Mouse (Mus musculus) intestine, postnatal 0 days (tissue): Measurements from ENCODE around the gene Ipo8. TPM values are rescaled to one million over a fixed set of nuclear protein-coding genes. Genes with fewer than 3 reads are reported as not detected.

Experiments
- ATAC-seq: fragments of 200-750 bp; cut with Nextera tagmentation; 2 replicates; pipeline ENCODE4 v1.8.0; 2017; ENCODE audit warnings: mild to moderate bottlenecking, moderate TSS enrichment, moderate library complexity
- H3K27ac ChIP-seq: fragments of 300-500 bp; sonication (generic); 2 replicates; pipeline ENCODE4 v1.5.1; 2014; ENCODE audit warnings: mild to moderate bottlenecking, low read depth, low read length, moderate library complexity
- H3K27me3 ChIP-seq: fragments of 300-500 bp; sonication (generic); replicated peaks from 2 replicates; pipeline ENCODE4 v1.6.1; 2014; ENCODE audit warnings: low read length, mixed read lengths; ENCODE audit not compliant: control insufficient read depth, insufficient read depth
- H3K36me3 ChIP-seq: fragments of 300-500 bp; sonication (generic); 2 replicates; pipeline ENCODE4 v1.6.1; 2014; ENCODE audit warnings: mild to moderate bottlenecking, moderate library complexity; ENCODE audit not compliant: control insufficient read depth, insufficient read depth
- H3K4me1 ChIP-seq: fragments of 300-500 bp; sonication (generic); replicated peaks from 2 replicates; pipeline ENCODE4 v1.6.1; 2014; ENCODE audit warnings: antibody characterized with exemption, low read length, mixed read lengths; ENCODE audit not compliant: control insufficient read depth, insufficient read depth
- H3K4me2 ChIP-seq: fragments of 300-500 bp; sonication (generic); replicated peaks from 2 replicates; pipeline ENCODE4 v1.6.1; 2014; ENCODE audit warnings: low read depth, mild to moderate bottlenecking, moderate library complexity
- H3K4me3 ChIP-seq: fragments of 300-500 bp; sonication (generic); 2 replicates; pipeline ENCODE4 v1.5.1; 2014; ENCODE audit warnings: low read depth, low read length
- H3K9ac ChIP-seq: fragments of 300-500 bp; sonication (generic); 2 replicates; pipeline ENCODE4 v1.6.1; 2014; ENCODE audit warnings: mild to moderate bottlenecking, low read depth, low read length
- H3K9me3 ChIP-seq: fragments of 300-500 bp; sonication (generic); 2 replicates; pipeline ENCODE4 v1.6.1; 2016; ENCODE audit warnings: mixed run types; ENCODE audit not compliant: control insufficient read depth
- CTCF ChIP-seq: sonication (generic); IDR thresholded peaks from 2 replicates; pipeline ENCODE4 v1.5.1; 2016; ENCODE audit warnings: low read depth, mild to moderate bottlenecking, control low read depth, antibody characterized with exemption, moderate library complexity
- WGBS: fragments of 180-500 bp; shearing (Covaris S2); extraction: QIAGEN DNeasy Blood & Tissue Kit; methylation state at CpG from one replicate; pipeline ENCODE4 v1.1.7; 2014; 5-methylcytosine and 5-hydroxymethylcytosine counted together
- polyA plus RNA-seq: library from polyadenylated mRNA; unstranded; fragments of >200 nt; fragmentation: Nextera tagmentation; extraction: Ambion mirVana; gene quantifications from 2 replicates; pipeline ENCODE4 v1.2.1, GENCODE M21; 2015

Gene Ipo8
- polyA plus RNA-seq, 1 experiment from 2014 or later = 16.5 TPM

DNA sequence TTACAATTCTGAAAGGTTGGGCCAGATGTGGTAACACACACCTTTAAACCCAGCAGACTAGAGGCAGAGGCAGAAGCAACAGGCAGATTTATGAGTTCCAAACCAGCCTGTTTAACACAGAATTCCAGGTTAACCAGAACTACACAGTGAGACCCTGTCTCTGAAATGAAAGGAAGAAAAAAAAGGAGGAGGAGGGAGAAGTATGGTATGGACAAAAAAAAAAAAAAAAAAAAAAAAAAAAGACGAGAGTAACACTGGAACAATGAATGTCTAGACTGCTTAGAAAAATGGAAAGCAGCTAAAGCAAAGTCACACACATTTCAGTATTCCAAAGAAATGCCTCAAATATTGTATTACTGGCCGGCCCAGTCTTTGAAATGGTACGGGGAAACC lies 916 bp downstream of the Ipo8 start:
- Histone ChIP-seq H3K27ac (no peak overlapping the region), H3K4me3 (peak overlapping the region; percentile 82), H3K9me3 (no peaks in the 10 kb centered on the region), H3K27me3 (no peaks in the 10 kb centered on the region), H3K36me3 (no peaks in the 10 kb centered on the region), H3K4me2 (peak overlapping the region; percentile 77), H3K4me1 (no peaks in the 10 kb centered on the region), H3K9ac (peak overlapping the region; percentile 59)
- ATAC-seq = no peak
- TF ChIP-seq CTCF = no peak
- 0% methylated on average over 3 of the region's 3 CpGs for WGBS

- WGBS = 82% methylated on average over 4 of the region's 4 CpGs
- Histone ChIP-seq H3K4me3 (no peak overlapping the region), H3K36me3 (peaks cover 12% of the 10 kb centered on the region), H3K9ac (no peak overlapping the region), H3K27ac (no peak overlapping the region), H3K4me1 (no peaks in the 10 kb centered on the region), H3K4me2 (no peak overlapping the region), H3K9me3 (no peaks in the 10 kb centered on the region), H3K27me3 (no peaks in the 10 kb centered on the region)
- peak; percentile 71 for ATAC-seq
- TF ChIP-seq CTCF = peak; percentile 23; the same call in 1 of the 2 replicates
These were observed 5.1 kb downstream of the Ipo8 start for GRCm38 (mm10) chr6:148826119-148826518.

- Histone ChIP-seq H3K36me3 (peaks cover 45% of the 10 kb centered on the region), H3K4me2 (no peak overlapping the region), H3K4me1 (no peaks in the 10 kb centered on the region), H3K9ac (no peak overlapping the region), H3K27ac (peak overlapping the region; percentile 15; the same call in 1 of the 2 replicates), H3K27me3 (no peaks in the 10 kb centered on the region), H3K4me3 (no peak overlapping the region), H3K9me3 (no peaks in the 10 kb centered on the region)
- 53% methylated on average over 4 of the region's 4 CpGs for WGBS
- ATAC-seq = peak; percentile 93
- TF ChIP-seq CTCF = 0 out of 2 replicates have a peak, but pooled peaks have one; percentile 3
These were observed 12.5 kb downstream of the Ipo8 start for GRCm38 (mm10) chr6:148818624-148819343.

DNA sequence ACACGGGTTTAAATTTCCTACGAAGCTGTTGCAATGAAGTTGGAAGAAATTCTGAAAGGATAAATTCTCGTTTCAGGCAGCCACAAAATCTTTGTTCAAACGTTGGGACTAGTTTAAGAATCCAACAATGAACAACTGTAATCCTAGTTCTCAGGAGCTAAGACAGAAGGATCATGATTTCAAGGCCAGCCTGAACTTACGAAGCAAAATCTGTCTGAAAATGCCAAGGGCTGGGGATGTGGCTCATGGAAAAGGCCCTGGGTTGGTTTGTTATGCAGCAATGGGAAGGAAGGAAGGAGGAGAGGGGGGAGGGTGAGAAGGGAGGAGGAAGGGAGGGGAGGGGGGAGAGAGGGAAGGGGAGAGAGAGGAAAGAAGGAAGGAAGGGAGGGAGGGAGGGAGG lies 14.5 kb downstream of the Ipo8 start:
- WGBS = 83% methylated on average over 5 of the region's 5 CpGs
- no peak for ATAC-seq

DNA sequence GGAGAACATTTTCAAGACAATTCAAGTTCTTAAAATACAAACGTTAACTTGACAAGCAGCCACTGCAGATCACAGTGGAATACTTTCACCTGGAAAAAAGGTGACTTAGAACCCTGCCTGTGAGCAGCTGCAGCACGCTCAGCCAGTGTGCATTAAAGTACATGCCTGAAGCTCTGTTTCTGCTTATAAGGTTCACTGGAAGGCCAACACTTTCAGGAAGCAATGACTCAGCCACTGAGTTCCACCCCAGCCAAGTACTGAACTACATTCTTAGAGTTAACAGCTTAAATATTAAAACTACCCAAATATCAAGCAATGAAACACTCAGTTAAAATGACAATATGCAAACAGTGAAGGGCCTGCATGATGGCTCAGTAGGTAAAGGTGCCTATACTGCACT lies 20.1 kb downstream of the Ipo8 start:
- Histone ChIP-seq H3K9ac (no peak overlapping the region), H3K9me3 (no peaks in the 10 kb centered on the region), H3K4me3 (no peak overlapping the region), H3K36me3 (peaks cover 59% of the 10 kb centered on the region), H3K27ac (no peak overlapping the region), H3K27me3 (no peaks in the 10 kb centered on the region), H3K4me2 (no peak overlapping the region), H3K4me1 (no peaks in the 10 kb centered on the region)
- 80% methylated on average over 2 of the region's 2 CpGs for WGBS
- no peak for TF ChIP-seq CTCF
- no peak for ATAC-seq

More for the DNA sequence above, 14.5 kb downstream of the Ipo8 start:
- H3K4me2 ChIP-seq = no peak overlapping the region
- H3K27me3 ChIP-seq = no peaks in the 10 kb centered on the region
- no peak for TF ChIP-seq CTCF
- H3K9me3 ChIP-seq = no peaks in the 10 kb centered on the region
- H3K4me3 ChIP-seq = no peak overlapping the region
- no peak overlapping the region for H3K27ac ChIP-seq
- no peak overlapping the region for H3K9ac ChIP-seq
- H3K4me1 ChIP-seq = no peaks in the 10 kb centered on the region
- H3K36me3 ChIP-seq = peaks cover 54% of the 10 kb centered on the region

DNA sequence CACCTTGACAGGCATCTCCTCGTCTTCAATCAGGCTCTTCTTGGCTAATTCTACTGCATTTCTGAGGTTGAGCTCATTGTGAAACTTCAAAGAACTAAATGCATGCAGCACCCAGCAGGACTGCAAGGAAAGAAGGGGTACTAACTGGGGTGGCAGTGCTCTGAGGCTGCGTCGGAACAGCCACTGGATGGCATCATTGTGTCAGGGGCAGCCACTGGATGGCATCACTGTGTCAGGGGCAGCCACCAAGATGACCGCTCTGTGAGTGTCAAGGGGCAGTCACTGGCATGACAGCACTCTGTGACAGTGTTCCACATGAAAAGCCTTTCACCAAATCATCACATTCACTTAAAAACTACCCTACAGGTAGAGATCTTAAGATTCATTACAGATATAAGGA lies 31.5 kb downstream of the Ipo8 start:
- Histone ChIP-seq H3K27me3 (no peaks in the 10 kb centered on the region), H3K4me1 (no peaks in the 10 kb centered on the region), H3K9me3 (no peaks in the 10 kb centered on the region), H3K36me3 (peaks cover 72% of the 10 kb centered on the region), H3K27ac (no peak overlapping the region), H3K4me3 (no peak overlapping the region), H3K9ac (no peak overlapping the region), H3K4me2 (no peak overlapping the region)
- ATAC-seq = no peak
- TF ChIP-seq CTCF = peak; percentile 58
- 87% methylated on average over 4 of the region's 4 CpGs for WGBS
